In genomic region chr10:79767372-79768244, GRCm38 (mm10) we compare ENCODE assay signal across 8 mouse cellular contexts. TPM values are rescaled to one million over a fixed set of nuclear protein-coding genes. Genes with fewer than 3 reads are reported as not detected.
DNase-seq lines count a peak whose midpoint lies in the region; ATAC-seq and TF ChIP-seq lines count a peak whose summit lies in the region.

No protein-coding gene starts in this region.

- peak; percentile 67 for DNase-seq in CH12.LX (ENCODE audit: extremely low read depth)
- peak; percentile 70 for DNase-seq in c-Kit-negative CD71-positive TER-119-positive erythroid progenitor cells, embryonic 14.5 days (ENCODE audit: low read depth, low spot score)
- DNase-seq in fat pad, adult 2 months (ENCODE audit: extremely low read depth, low read depth, low spot score), result peak; percentile 37
- DNase-seq in kidney, postnatal 10 days, result peak; percentile 97
- DNase-seq in neural tube, embryonic 10.5 days (ENCODE audit: extremely low spot score, low spot score), result peak; percentile 91

- no peak for TF ChIP-seq RAD21 in CH12.LX (IDR thresholded peaks at IDR 0.05; ENCODE audit: low read depth, low read length)

- no peak for TF ChIP-seq EP300 in CH12.LX (IDR thresholded peaks at IDR 0.05; ENCODE audit: low read length)

- H3K9me3 ChIP-seq in CH12.LX (replicated peaks; ENCODE audit: low read length), result peaks cover 8% of the 10 kb centered on the region
- H3K9me3 ChIP-seq in heart, embryonic 13.5 days, result no peaks in the 10 kb centered on the region
- H3K9me3 ChIP-seq in liver, embryonic 12.5 days (replicated peaks), result peaks cover 5% of the 10 kb centered on the region

- in situ Hi-C loops in CH12.LX (cut with MboI; ENCODE audit: low pct_ligation_motif_present, low pct_unique_long_range_greater_than_20kb, low sequenced_read_pairs), result no loop called here

- TF ChIP-seq POLR2A in CH12.LX (IDR thresholded peaks at IDR 0.05; ENCODE audit: low read depth, low read length), result no peak
- TF ChIP-seq POLR2A in testis, adult 2 months (IDR thresholded peaks at IDR 0.05; ENCODE audit: control insufficient read depth, low read depth, low read length), result no peak; the same call in none of the 2 replicates

- H3K4me1 ChIP-seq in CH12.LX (ENCODE audit: control insufficient read depth in 1 of 2, insufficient read depth in 2 of 2), result peaks cover 27 to 47% of the 10 kb centered on the region in 2 experiments
- peaks cover 42% of the 10 kb centered on the region for H3K4me1 ChIP-seq in heart, embryonic 13.5 days
- H3K4me1 ChIP-seq in liver, embryonic 12.5 days, result peaks cover 52% of the 10 kb centered on the region
- H3K4me1 ChIP-seq in testis, adult 2 months (ENCODE audit: control insufficient read depth, insufficient read depth, low read length), result peaks cover 14% of the 10 kb centered on the region

- H3K36me3 ChIP-seq in CH12.LX (replicated peaks in 1 of 2; ENCODE audit: control insufficient read depth in 1 of 2, insufficient read depth in 1 of 2, low read length in 1 of 2), result peaks cover 8 to 26% of the 10 kb centered on the region in 2 experiments
- peaks cover 4% of the 10 kb centered on the region; the same call in 1 of the 2 replicates for H3K36me3 ChIP-seq in heart, embryonic 13.5 days
- H3K36me3 ChIP-seq in liver, embryonic 12.5 days, result peaks cover 19% of the 10 kb centered on the region
- no peaks in the 10 kb centered on the region; the same call in 1 of the 2 replicates for H3K36me3 ChIP-seq in testis, adult 2 months (ENCODE audit: control insufficient read depth, insufficient read depth, low read length)

- no peak overlapping the region for H3K27ac ChIP-seq in CH12.LX (ENCODE audit: insufficient read depth, low read depth)
- peak overlapping the region; percentile 91 for H3K27ac ChIP-seq in heart, embryonic 13.5 days (replicated peaks)
- H3K27ac ChIP-seq in liver, embryonic 12.5 days, result peak overlapping the region; percentile 86
- H3K27ac ChIP-seq in testis, adult 2 months (ENCODE audit: control insufficient read depth, insufficient read depth, low read depth, low read length), result peak overlapping the region; percentile 88

- TF ChIP-seq CTCF in CH12.LX (conservative IDR thresholded peaks at IDR 0.05 in 1 of 2, IDR thresholded peaks at IDR 0.05 in 1 of 2; ENCODE audit: low read depth in 2 of 2, low read length in 2 of 2), result no peak
- no peak for TF ChIP-seq CTCF in testis, adult 2 months (IDR thresholded peaks at IDR 0.05; ENCODE audit: control insufficient read depth, insufficient read depth, insufficient replicate concordance, low read depth, low read length)

- peak; percentile 71 for ATAC-seq in heart, embryonic 13.5 days (ENCODE audit: extremely low read depth, insufficient number of reproducible peaks, low FRiP score, low TSS enrichment)
- peak; percentile 49 for ATAC-seq in liver, embryonic 12.5 days

- peak overlapping the region; percentile 73 for H3K4me2 ChIP-seq in CH12.LX (ENCODE audit: insufficient read depth, low read depth, poor library complexity, severe bottlenecking)
- H3K4me2 ChIP-seq in heart, embryonic 13.5 days, result peak overlapping the region; percentile 97
- H3K4me2 ChIP-seq in liver, embryonic 12.5 days, result peak overlapping the region; percentile 89

- H3K9ac ChIP-seq in CH12.LX (ENCODE audit: insufficient read depth, low read depth), result peak overlapping the region; percentile 22
- H3K9ac ChIP-seq in heart, embryonic 13.5 days, result peak overlapping the region; percentile 98
- peak overlapping the region; percentile 69 for H3K9ac ChIP-seq in liver, embryonic 12.5 days

- peaks cover 38% of the 10 kb centered on the region for H3K79me2 ChIP-seq in CH12.LX (replicated peaks; ENCODE audit: control insufficient read depth, extremely low read depth, insufficient read depth, poor library complexity, severe bottlenecking)

- peak overlapping the region; percentile 57 to 98 (median 92) for H3K4me3 ChIP-seq in CH12.LX (replicated peaks in 1 of 3; ENCODE audit: low read depth in 2 of 3, low read length in 2 of 3, poor library complexity in 1 of 3)
- peak overlapping the region; percentile 93 for H3K4me3 ChIP-seq in heart, embryonic 13.5 days
- H3K4me3 ChIP-seq in liver, embryonic 12.5 days, result peak overlapping the region; percentile 91
- H3K4me3 ChIP-seq in testis, adult 2 months (ENCODE audit: control insufficient read depth, low read depth, low read length), result peak overlapping the region; percentile 90

- dilution Hi-C loops in CH12.LX (cut with MboI; ENCODE audit: extremely low pct_ligation_motif_present, extremely low pct_unique_long_range_greater_than_20kb, low sequenced_read_pairs), result no loop called here

- 11% methylated on average over 40 of the region's 40 CpGs for WGBS in heart, embryonic 13.5 days
- 12% methylated on average over 39 of the region's 40 CpGs for WGBS in liver, embryonic 12.5 days (ENCODE audit: insufficient replicate concordance)

- H3K27me3 ChIP-seq in CH12.LX (replicated peaks), result no peaks in the 10 kb centered on the region
- peaks cover 9% of the 10 kb centered on the region for H3K27me3 ChIP-seq in heart, embryonic 13.5 days (replicated peaks)
- H3K27me3 ChIP-seq in liver, embryonic 12.5 days (replicated peaks), result peaks cover 14% of the 10 kb centered on the region
- H3K27me3 ChIP-seq in testis, adult 2 months (ENCODE audit: control insufficient read depth, insufficient read depth, low read length), result no peaks in the 10 kb centered on the region

TF ChIP-seq in CH12.LX, 34 proteins besides CTCF, POLR2A, EP300 and RAD21:
- TF ChIP-seq ZNF384 (IDR thresholded peaks at IDR 0.05; ENCODE audit: low read depth, low read length) (peak; percentile 72), ZKSCAN1 (IDR thresholded peaks at IDR 0.05; ENCODE audit: borderline replicate concordance, low read depth, low read length) (no peak), NRF1 (IDR thresholded peaks at IDR 0.05; ENCODE audit: low read depth, low read length) (peak; percentile 67)

RNA-seq across cellular contexts. Expression of gene Rnf126, which starts 0.9 kb away (rescaled TPM):
- total RNA-seq in CH12.LX (2012; rRNA removed) (67.9 and 74.8 TPM in 2 replicates), CH12.LX (2014; rRNA removed) (28.9 and 32.4 TPM in 2 replicates)
- 90.7 and 112 TPM in 2 replicates for polyA plus RNA-seq in CH12.LX (2012; ENCODE audit: insufficient read length, low read depth)
- 61.4 and 66.3 TPM in 2 replicates for polyA plus RNA-seq in heart, embryonic 13.5 days (2015; fragmentation: Nextera tagmentation; extraction: Ambion mirVana)
- polyA plus RNA-seq in liver, embryonic 12.5 days (2016; fragmentation: Nextera tagmentation; extraction: Ambion mirVana), result 79.6 and 80.4 TPM in 2 replicates
- polyA plus RNA-seq in testis, adult 2 months (2012; rRNA removed), result 989 and 1,153 TPM in 2 replicates

RNA-seq across cellular contexts. Expression of gene Fstl3, which starts 9.5 kb away (rescaled TPM):
- total RNA-seq in CH12.LX (2012; rRNA removed) (0.25 TPM in 2 replicates), CH12.LX (2014; rRNA removed) (not detected in 2 replicates)
- polyA plus RNA-seq in CH12.LX (2012; ENCODE audit: insufficient read length, low read depth), result not detected in 2 replicates
- 23.8 and 27.3 TPM in 2 replicates for polyA plus RNA-seq in heart, embryonic 13.5 days (2015; fragmentation: Nextera tagmentation; extraction: Ambion mirVana)
- polyA plus RNA-seq in liver, embryonic 12.5 days (2016; fragmentation: Nextera tagmentation; extraction: Ambion mirVana), result 0.80 and 0.98 TPM in 2 replicates
- polyA plus RNA-seq in testis, adult 2 months (2012; rRNA removed), result 13.8 and 16.1 TPM in 2 replicates

RNA-seq across cellular contexts. Expression of gene Fgf22, which starts 12.7 kb away (rescaled TPM):
- total RNA-seq in CH12.LX (2012; rRNA removed) (not detected in 2 replicates), CH12.LX (2014; rRNA removed) (not detected in 2 replicates)
- polyA plus RNA-seq in CH12.LX (2012; ENCODE audit: insufficient read length, low read depth), result not detected in 2 replicates
- polyA plus RNA-seq in heart, embryonic 13.5 days (2015; fragmentation: Nextera tagmentation; extraction: Ambion mirVana), result 0.17 TPM in 1 of 2 replicates, not detected in the other
- 0.11 and 0.13 TPM in 2 replicates for polyA plus RNA-seq in liver, embryonic 12.5 days (2016; fragmentation: Nextera tagmentation; extraction: Ambion mirVana)
- polyA plus RNA-seq in testis, adult 2 months (2012; rRNA removed), result 0.28 and 0.53 TPM in 2 replicates

RNA-seq across cellular contexts. Expression of gene Polrmt, which starts 21.2 kb away (rescaled TPM):
- total RNA-seq in CH12.LX (2012; rRNA removed) (50.1 and 50.5 TPM in 2 replicates), CH12.LX (2014; rRNA removed) (13.5 and 18.1 TPM in 2 replicates)
- polyA plus RNA-seq in CH12.LX (2012; ENCODE audit: insufficient read length, low read depth), result 40.2 and 49.0 TPM in 2 replicates
- 30.2 and 30.9 TPM in 2 replicates for polyA plus RNA-seq in heart, embryonic 13.5 days (2015; fragmentation: Nextera tagmentation; extraction: Ambion mirVana)
- polyA plus RNA-seq in liver, embryonic 12.5 days (2016; fragmentation: Nextera tagmentation; extraction: Ambion mirVana), result 28.3 and 30.1 TPM in 2 replicates
- 30.6 and 32.5 TPM in 2 replicates for polyA plus RNA-seq in testis, adult 2 months (2012; rRNA removed)

RNA-seq across cellular contexts. Expression of gene Prss57, which starts 23.2 kb away (rescaled TPM):
- total RNA-seq in CH12.LX (2012; rRNA removed), result 0.08 and 0.21 TPM in 2 replicates
- total RNA-seq in CH12.LX (2014; rRNA removed), result not detected in 2 replicates
- polyA plus RNA-seq in CH12.LX (2012; ENCODE audit: insufficient read length, low read depth), result not detected in 2 replicates
- polyA plus RNA-seq in heart, embryonic 13.5 days (2015; fragmentation: Nextera tagmentation; extraction: Ambion mirVana), result 0.51 TPM in 1 of 2 replicates, not detected in the other
- 1.4 and 2.2 TPM in 2 replicates for polyA plus RNA-seq in liver, embryonic 12.5 days (2016; fragmentation: Nextera tagmentation; extraction: Ambion mirVana)
- 0.11 TPM in 1 of 2 replicates, not detected in the other for polyA plus RNA-seq in testis, adult 2 months (2012; rRNA removed)

Comparison
In these comparisons a context has a peak if more than half of its experiments do, and no peak if none do; other contexts are left out.
1. DNase-seq: peak in every context shown above with its lines; median percentile 97 in kidney, postnatal 10 days; 91 in neural tube, embryonic 10.5 days; 70 in c-Kit-negative CD71-positive TER-119-positive erythroid progenitor cells, embryonic 14.5 days; 67 in CH12.LX; 37 in fat pad, adult 2 months.
2. H3K9ac ChIP-seq: peak in every context shown above with its lines; median percentile 98 in heart, embryonic 13.5 days; 69 in liver, embryonic 12.5 days; 22 in CH12.LX.